Mouse (Mus musculus) bone marrow, adult 2 months (tissue): ENCODE measurements around the gene Lpar1. TPM values are rescaled to one million over a fixed set of nuclear protein-coding genes. Genes with fewer than 3 reads are reported as not detected.

Experiments
- H3K27ac ChIP-seq: fragments of 200-500 bp; 2 replicates; pipeline ENCODE4 v1.5.1; 2012; ENCODE audit warnings: low read depth, mild to moderate bottlenecking, control low read depth, inconsistent platforms, low read length; ENCODE audit not compliant: control insufficient read depth, poor library complexity, insufficient read depth
- H3K4me1 ChIP-seq: fragments of 200-500 bp; 2 replicates; pipeline ENCODE4 v1.6.1; 2011; ENCODE audit warnings: low read length; ENCODE audit not compliant: control insufficient read depth, insufficient read depth
- H3K4me3 ChIP-seq: fragments of 200-500 bp; replicated peaks from 2 replicates; pipeline ENCODE3; 2011; ENCODE audit warnings: mild to moderate bottlenecking, low read depth, low read length, control low read depth; ENCODE audit not compliant: control insufficient read depth
- CTCF ChIP-seq: fragments of 200-500 bp; IDR thresholded peaks from 2 replicates; pipeline ENCODE4 v1.5.1; 2011; ENCODE audit warnings: low read length, control low read depth; ENCODE audit not compliant: control insufficient read depth, insufficient read depth
- POLR2A ChIP-seq: fragments of 200-500 bp; IDR thresholded peaks from 2 replicates; pipeline ENCODE4 v1.6.1; 2011; ENCODE audit warnings: low read depth, mild to moderate bottlenecking, control low read depth, low read length, borderline replicate concordance; ENCODE audit not compliant: control insufficient read depth
- WGBS: fragments of 180-500 bp; shearing (Covaris S2); methylation state at CpG from one replicate; pipeline ENCODE4 v1.1.7; 2018; 5-methylcytosine and 5-hydroxymethylcytosine counted together
- polyA plus RNA-seq: library from polyadenylated mRNA; stranded (reverse); fragments of >200 nt; gene quantifications from 2 replicates; pipeline ENCODE4 v1.2.4, GENCODE M21; 2011; ENCODE audit warnings: low replicate concordance; ENCODE audit not compliant: missing spikeins, insufficient read depth, insufficient read length

Gene Lpar1
- polyA plus RNA-seq, 1 experiment: 2.0 TPM

- WGBS: 27% methylated on average over 9 of the region's 9 CpGs
- no peak for TF ChIP-seq POLR2A
- no peak for TF ChIP-seq CTCF
- no peak overlapping the region for H3K4me3 ChIP-seq
- no peaks in the 10 kb centered on the region; the same call in 1 of the 2 replicates for H3K4me1 ChIP-seq
- H3K27ac ChIP-seq: no peak overlapping the region
These were observed 130.3 kb downstream of the Lpar1 start for GRCm38 (mm10) chr4:58423276-58423930.

- 23% methylated on average over 5 of the region's 5 CpGs for WGBS
- Histone ChIP-seq H3K4me3 (no peak overlapping the region), H3K27ac (no peak overlapping the region), H3K4me1 (no peaks in the 10 kb centered on the region)
- TF ChIP-seq CTCF: no peak
These were observed 134.5 kb downstream of the Lpar1 start for GRCm38 (mm10) chr4:58419225-58419624.

- WGBS: 61% methylated on average over 4 of the region's 4 CpGs
- Histone ChIP-seq H3K27ac (no peak overlapping the region), H3K4me1 (no peaks in the 10 kb centered on the region), H3K4me3 (no peak overlapping the region)
- TF ChIP-seq POLR2A: no peak
- TF ChIP-seq CTCF: no peak
These were observed 136.4 kb downstream of the Lpar1 start for GRCm38 (mm10) chr4:58417319-58417718.

GRCm38 (mm10) chr4:58415537-58415936 is 138.2 kb downstream of the Lpar1 start:
- Histone ChIP-seq H3K4me3 (no peak overlapping the region), H3K4me1 (no peaks in the 10 kb centered on the region), H3K27ac (no peak overlapping the region)
- TF ChIP-seq CTCF: peak; percentile 29; the same call in 1 of the 2 replicates
- no peak for TF ChIP-seq POLR2A
- 80% methylated on average over 3 of the region's 3 CpGs for WGBS

- H3K4me3 ChIP-seq: no peak overlapping the region
- no peak for TF ChIP-seq CTCF
- no peak for TF ChIP-seq POLR2A
- H3K27ac ChIP-seq: no peak overlapping the region
- H3K4me1 ChIP-seq: no peaks in the 10 kb centered on the region
- WGBS: 80% methylated on average over 13 of the region's 13 CpGs
These were observed 140.2 kb downstream of the Lpar1 start for GRCm38 (mm10) chr4:58413188-58414185.

- TF ChIP-seq CTCF (no peak), POLR2A (no peak)
- no peak overlapping the region for H3K4me3 ChIP-seq
- H3K27ac ChIP-seq: no peak overlapping the region
- no peaks in the 10 kb centered on the region for H3K4me1 ChIP-seq
- WGBS: 39% methylated on average over 4 of the region's 4 CpGs
These were observed 151.7 kb downstream of the Lpar1 start for GRCm38 (mm10) chr4:58401973-58402501.

- H3K4me3 ChIP-seq: no peak overlapping the region
- no peaks in the 10 kb centered on the region for H3K4me1 ChIP-seq
- no peak overlapping the region for H3K27ac ChIP-seq
- TF ChIP-seq POLR2A (no peak), CTCF (no peak)
- 87% methylated on average over 12 of the region's 12 CpGs for WGBS
These were observed 152.8 kb downstream of the Lpar1 start for GRCm38 (mm10) chr4:58400861-58401341.

Other genes with a start within 250 kb of the Lpar1 start
- not detected in 2 replicates for gene Olfr267, start 233.8 kb upstream of the Lpar1 start, polyA plus RNA-seq